Mouse (Mus musculus): Measurements from ENCODE around the gene Gm4744. TPM values are rescaled to one million over a fixed set of nuclear protein-coding genes. Genes with fewer than 3 reads are reported as not detected.

Gm4744 gene
- not detected for polyA plus RNA-seq (2017; shearing (Covaris generic))

GRCm38 (mm10) chr6:40951770-40952169, at the start of gene Gm4744:
Gene Gm4744, minus strand, starts transcription at chr6:40951870.

GRCm38 (mm10) chr6:40999379-40999778, 47.7 kb upstream of the Gm4744 start, which contains the start of gene Gm2663:
Gene Gm2663, minus strand, starts transcription at chr6:40999479.

GRCm38 (mm10) chr6:40964454-40964853, 12.8 kb upstream of the Gm4744 start, which contains the start of gene 1810009J06Rik:
Gene 1810009J06Rik, plus strand, starts transcription at chr6:40964754.

GRCm38 (mm10) chr6:40940457-40940856, 11.2 kb downstream of the Gm4744 start, which contains the start of gene 1700074P13Rik:
Gene 1700074P13Rik, minus strand, starts transcription at chr6:40940557.

GRCm38 (mm10) chr6:40900287-40900686, 51.4 kb downstream of the Gm4744 start, which contains the start of gene Prss58:
Gene Prss58, minus strand, starts transcription at chr6:40900387.

Other genes with a start within 250 kb of the Gm4744 start
- under 1 TPM in 1 of 2 experiments, not detected in 1; 0.11 TPM for gene Moxd2, start 64.4 kb downstream of the Gm4744 start, polyA plus RNA-seq (2017; shearing (Covaris generic))
- not detected for gene Prss58, start 51.5 kb downstream of the Gm4744 start, polyA plus RNA-seq (2017; shearing (Covaris generic))
- 1 to 10 TPM in 1 of 2 experiments, under 1 TPM in 1; 0.19 to 2.1 TPM for gene 1700074P13Rik, start 11.3 kb downstream of the Gm4744 start, polyA plus RNA-seq (2017; shearing (Covaris generic))
- gene 1810009J06Rik, start 12.9 kb upstream of the Gm4744 start, polyA plus RNA-seq (2017; shearing (Covaris generic)) = under 1 TPM in 1 of 2 experiments, not detected in 1; 0.33 TPM
- gene Gm2663, start 47.6 kb upstream of the Gm4744 start, polyA plus RNA-seq (2017; shearing (Covaris generic)) = 1 to 10 TPM in 1 of 2 experiments, not detected in 1; 3.3 TPM
- gene 2210010C04Rik, start 83.6 kb upstream of the Gm4744 start, polyA plus RNA-seq (2017; shearing (Covaris generic)) = under 1 TPM; 0.14 to 0.26 TPM

All from inflammation-experienced regulatory T-cells (primary cell).